Mouse (Mus musculus) NIH3T3 (cell line): ENCODE measurements around the gene Bpifb9b.
A peak's percentile ranks its signal among the peaks of the same experiment; 100 is the strongest.
"Not testable (repeated sequence)": the region's sequence is repeated elsewhere in the genome, so short reads cannot be mapped to it uniquely, and the experiment has no call there.

Experiments
- DNase-seq: peaks from one replicate; pipeline ENCODE4 v3.0.0-alpha.2; 2012; ENCODE audit warnings: low read depth

Gene Bpifb9b

GRCm38 (mm10) chr2:154306927-154307326 lies at the start of gene Bpifb9b:
TSS of gene Bpifb9b (plus strand) at chr2:154307227.
- DNase-seq, result not testable (repeated sequence)

- not testable (repeated sequence) for DNase-seq
Measured at GRCm38 (mm10) chr2:154257554-154257953, 49.5 kb upstream of the Bpifb9b start, which contains the start of gene Bpifb9a. TSS of gene Bpifb9a (plus strand) at chr2:154257854.

- not testable (repeated sequence) for DNase-seq
Measured at GRCm38 (mm10) chr2:154264397-154264796, 42.6 kb upstream of the Bpifb9b start.

- DNase-seq, result not testable (repeated sequence)
Measured at GRCm38 (mm10) chr2:154291866-154292265, 15.2 kb upstream of the Bpifb9b start.

- peak; percentile 11 for DNase-seq
Measured at GRCm38 (mm10) chr2:154292833-154293232, 14.2 kb upstream of the Bpifb9b start.

- DNase-seq, result peak; percentile 69
Measured at GRCm38 (mm10) chr2:154294746-154295145, 12.3 kb upstream of the Bpifb9b start.

- DNase-seq, result peak; percentile 83
Measured at GRCm38 (mm10) chr2:154300496-154300895, 6.5 kb upstream of the Bpifb9b start.

- no peak for DNase-seq
Measured at GRCm38 (mm10) chr2:154301763-154302162, 5.3 kb upstream of the Bpifb9b start.

- DNase-seq, result not testable (repeated sequence)
Measured at GRCm38 (mm10) chr2:154304604-154305003, 2.4 kb upstream of the Bpifb9b start.

GRCm38 (mm10) chr2:154313771-154314170 lies 6.7 kb downstream of the Bpifb9b start:
- not testable (repeated sequence) for DNase-seq

- DNase-seq, result no peak
Measured at GRCm38 (mm10) chr2:154326852-154327251, 19.8 kb downstream of the Bpifb9b start.

GRCm38 (mm10) chr2:154335572-154335971 lies 28.5 kb downstream of the Bpifb9b start:
- no peak for DNase-seq

- no peak for DNase-seq
Measured at GRCm38 (mm10) chr2:154338161-154338560, 31.1 kb downstream of the Bpifb9b start.

GRCm38 (mm10) chr2:154339356-154339755 lies 32.3 kb downstream of the Bpifb9b start:
- DNase-seq, result no peak

- DNase-seq, result no peak
Measured at GRCm38 (mm10) chr2:154348152-154348551, 41.1 kb downstream of the Bpifb9b start.

GRCm38 (mm10) chr2:154354000-154354425 lies 47.0 kb downstream of the Bpifb9b start:
- DNase-seq, result not testable (repeated sequence)

GRCm38 (mm10) chr2:154367510-154367909 lies 60.5 kb downstream of the Bpifb9b start:
- DNase-seq, result no peak
